Mouse (Mus musculus): Measurements from ENCODE around the gene Gtpbp1. TPM values are rescaled to one million over a fixed set of nuclear protein-coding genes. Genes with fewer than 3 reads are reported as not detected.

Gene Gtpbp1
- 11.6 TPM for polyA plus RNA-seq (2015; fragmentation: Illumina TruSeq; extraction: RNeasy Lipid Tissue Mini Kit (QIAGEN cat#74804); ENCODE audit: insufficient read depth, low read depth, low replicate concordance)

GRCm38 (mm10) chr15:79690426-79691022 lies at the start of gene Gtpbp1:
Gtpbp1 (plus strand) TSS chr15:79690845.

DNA sequence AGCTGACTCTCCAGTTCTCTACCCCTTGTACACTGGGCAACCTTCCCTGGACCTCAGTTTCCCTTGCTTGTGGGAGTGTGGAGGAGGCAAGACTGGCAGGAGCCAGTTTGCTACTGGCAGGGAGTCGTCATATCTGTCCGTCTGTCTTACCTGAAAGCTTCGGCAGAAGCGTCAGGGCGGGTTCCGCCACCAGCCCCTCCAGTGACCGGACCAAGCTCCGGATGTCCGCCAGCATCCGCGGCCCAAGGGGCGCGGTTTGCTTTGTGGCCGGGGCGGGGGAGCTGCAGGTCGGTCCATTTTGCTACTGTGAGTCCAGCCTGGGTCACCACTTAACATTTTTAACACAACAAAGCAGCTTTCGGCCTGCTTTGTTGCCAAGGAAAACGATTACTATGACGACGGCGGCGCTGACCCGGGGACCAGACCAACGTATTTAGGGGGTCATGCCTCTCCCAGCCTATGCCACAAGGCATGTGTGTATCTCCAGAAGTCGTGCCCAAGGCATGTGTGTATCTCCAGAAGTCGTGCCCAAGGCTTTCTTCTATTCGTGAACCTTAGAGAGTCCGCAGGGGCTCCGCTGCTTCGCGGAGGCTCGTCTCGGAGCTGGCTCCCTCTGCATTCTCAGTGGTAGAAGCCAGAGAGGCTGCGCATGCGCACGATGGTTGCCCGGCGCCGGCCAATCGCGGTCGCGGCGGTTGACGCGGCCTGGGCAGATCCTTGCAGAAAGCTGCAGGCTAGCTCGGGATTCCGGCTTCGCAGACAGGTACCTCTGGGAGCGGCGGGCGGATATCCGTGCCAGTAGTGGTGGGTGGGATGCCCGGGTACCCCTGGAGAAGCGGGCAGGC lies 31.9 kb upstream of the Gtpbp1 start, which contains the start of the genes Fam227a and Cby1:
Fam227a (minus strand) TSS at position 426 of the 845 bp plus-strand sequence.
Cby1 (plus strand) TSS at position 669 of the 845 bp plus-strand sequence.

DNA sequence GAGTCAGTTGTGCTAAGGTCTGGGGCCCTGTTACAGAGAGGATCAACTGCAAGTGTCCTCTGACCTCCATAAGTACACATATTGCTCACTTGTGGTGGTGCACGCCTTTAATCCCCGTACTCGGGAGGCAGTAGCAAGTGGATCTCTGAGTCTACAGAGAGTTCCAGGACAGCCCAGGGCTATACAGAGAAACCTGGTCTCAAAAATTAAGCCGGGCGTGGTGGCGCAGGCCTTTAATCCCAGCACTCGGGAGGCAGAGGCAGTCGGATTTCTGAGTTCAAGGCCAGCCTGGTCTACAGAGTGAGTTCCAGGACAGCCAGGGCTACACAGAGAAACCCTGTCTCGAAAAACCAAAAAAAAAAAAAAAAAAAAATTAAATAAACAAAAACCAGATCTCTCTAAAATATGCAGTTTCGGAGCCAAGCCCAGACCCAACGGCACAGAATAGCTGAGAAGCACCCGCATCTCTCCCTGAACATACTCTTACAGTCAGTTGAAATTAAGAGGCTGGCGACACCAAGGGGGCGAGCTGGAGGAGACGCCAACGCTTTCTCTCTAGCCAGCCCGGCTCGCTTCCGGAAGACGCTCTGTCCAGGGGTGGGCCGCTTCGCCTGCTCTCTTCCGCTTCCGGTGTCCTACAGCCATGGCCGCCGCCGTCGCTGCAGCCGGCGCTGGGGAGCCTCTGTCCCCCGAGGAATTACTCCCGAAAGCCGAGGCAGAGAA lies 20.2 kb upstream of the Gtpbp1 start, which contains the start of gene Tomm22:
Tomm22 (plus strand) TSS at position 613 of the 723 bp plus-strand sequence.

DNA sequence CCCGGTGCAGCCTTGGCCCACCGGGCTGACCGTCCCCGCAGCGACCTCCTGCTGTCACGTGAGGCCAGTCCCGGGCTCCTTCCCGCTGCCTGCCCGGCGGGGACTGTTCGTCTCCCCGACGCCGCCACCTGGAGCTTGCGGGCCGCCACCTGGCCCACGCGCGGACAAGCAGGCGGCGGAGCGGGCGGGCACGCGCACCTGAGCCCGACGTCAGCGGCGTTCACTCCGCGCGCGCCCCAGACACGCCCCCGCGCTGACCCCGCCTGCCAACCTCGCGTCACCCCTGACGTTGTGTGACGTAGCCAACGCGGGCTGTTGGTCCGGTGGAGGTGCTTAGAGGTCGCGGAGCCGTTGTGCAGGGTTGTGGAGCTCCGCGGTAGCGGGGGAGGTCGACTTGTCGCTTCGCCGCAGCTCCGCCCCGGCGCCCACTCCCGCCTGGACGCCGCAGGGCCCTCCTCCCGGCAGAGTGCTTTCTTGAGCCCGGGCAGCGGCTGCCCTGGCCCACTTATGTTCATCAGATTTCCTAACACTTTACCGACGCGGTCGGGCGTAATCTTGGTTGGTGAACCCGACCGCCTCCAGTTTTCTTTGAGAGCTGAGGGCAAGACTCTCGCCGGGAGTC lies 2.9 kb upstream of the Gtpbp1 start, which contains the start of gene Josd1:
Josd1 (minus strand) TSS at position 274 of the 622 bp plus-strand sequence.

DNA sequence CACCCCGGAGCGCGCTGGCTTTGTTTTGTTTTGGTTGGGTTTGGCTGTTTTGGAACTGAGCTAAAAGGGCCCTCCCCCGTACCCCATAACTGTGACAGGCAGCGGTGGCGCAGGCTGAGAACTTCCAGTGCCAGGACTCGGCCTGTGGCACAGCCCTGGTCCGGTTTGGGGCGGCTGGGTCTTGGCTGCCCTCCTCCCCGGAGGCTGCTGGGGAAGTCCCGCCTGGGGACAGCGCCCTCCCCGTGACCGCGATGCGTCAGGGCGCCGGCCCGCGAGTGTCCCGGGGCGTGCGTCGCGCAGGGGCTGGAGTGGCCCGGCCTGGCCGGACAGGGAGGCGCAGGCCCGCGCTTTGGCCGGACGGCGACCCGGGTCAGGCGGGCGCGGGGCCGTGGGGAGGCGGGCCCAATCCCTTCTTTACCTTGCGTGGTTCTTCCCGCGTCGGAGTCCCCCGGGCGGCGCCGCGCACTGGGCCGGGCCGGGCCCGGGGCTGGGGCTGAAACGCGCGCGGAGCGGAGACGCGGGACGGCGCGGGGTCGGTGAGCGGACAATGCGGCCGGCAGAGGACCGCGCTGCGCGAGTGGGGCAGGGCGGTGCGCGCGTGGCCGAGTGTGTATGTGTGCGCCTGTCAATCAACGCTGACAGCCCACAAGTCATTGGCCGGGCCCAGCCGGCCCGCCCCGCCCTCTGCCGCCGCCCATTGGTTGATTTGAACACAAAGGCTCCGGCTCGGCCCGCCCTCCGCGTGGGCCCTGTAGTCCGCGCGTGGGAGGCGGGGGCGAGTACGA lies 51.5 kb downstream of the Gtpbp1 start, which contains the start of gene Sun2:
Sun2 (minus strand) TSS at position 616 of the 785 bp plus-strand sequence.

Other genes starting within 250 kb of the Gtpbp1 start
- gene Csnk1e, start 235.3 kb upstream of the Gtpbp1 start, polyA plus RNA-seq (2015; fragmentation: Illumina TruSeq; extraction: RNeasy Lipid Tissue Mini Kit (QIAGEN cat#74804); ENCODE audit: insufficient read depth, low read depth, low replicate concordance): 10.2 TPM
- not detected for gene Kcnj4, start 185.6 kb upstream of the Gtpbp1 start, polyA plus RNA-seq (2015; fragmentation: Illumina TruSeq; extraction: RNeasy Lipid Tissue Mini Kit (QIAGEN cat#74804); ENCODE audit: insufficient read depth, low read depth, low replicate concordance)
- gene Kdelr3, start 174.4 kb upstream of the Gtpbp1 start, polyA plus RNA-seq (2015; fragmentation: Illumina TruSeq; extraction: RNeasy Lipid Tissue Mini Kit (QIAGEN cat#74804); ENCODE audit: insufficient read depth, low read depth, low replicate concordance): 21.8 TPM
- gene Ddx17, start 144.1 kb upstream of the Gtpbp1 start, polyA plus RNA-seq (2015; fragmentation: Illumina TruSeq; extraction: RNeasy Lipid Tissue Mini Kit (QIAGEN cat#74804); ENCODE audit: insufficient read depth, low read depth, low replicate concordance): 77.1 TPM
- not detected for gene Dmc1, start 85.7 kb upstream of the Gtpbp1 start, polyA plus RNA-seq (2015; fragmentation: Illumina TruSeq; extraction: RNeasy Lipid Tissue Mini Kit (QIAGEN cat#74804); ENCODE audit: insufficient read depth, low read depth, low replicate concordance)
- gene Fam227a, start 31.9 kb upstream of the Gtpbp1 start, polyA plus RNA-seq (2015; fragmentation: Illumina TruSeq; extraction: RNeasy Lipid Tissue Mini Kit (QIAGEN cat#74804); ENCODE audit: insufficient read depth, low read depth, low replicate concordance): 1.5 TPM
- gene Cby1, start 31.6 kb upstream of the Gtpbp1 start, polyA plus RNA-seq (2015; fragmentation: Illumina TruSeq; extraction: RNeasy Lipid Tissue Mini Kit (QIAGEN cat#74804); ENCODE audit: insufficient read depth, low read depth, low replicate concordance): 3.5 TPM
- 16.1 TPM for gene Tomm22, start 20.0 kb upstream of the Gtpbp1 start, polyA plus RNA-seq (2015; fragmentation: Illumina TruSeq; extraction: RNeasy Lipid Tissue Mini Kit (QIAGEN cat#74804); ENCODE audit: insufficient read depth, low read depth, low replicate concordance)
- gene Josd1, start 2.9 kb upstream of the Gtpbp1 start, polyA plus RNA-seq (2015; fragmentation: Illumina TruSeq; extraction: RNeasy Lipid Tissue Mini Kit (QIAGEN cat#74804); ENCODE audit: insufficient read depth, low read depth, low replicate concordance): 8.6 TPM
- gene Sun2, start 51.7 kb downstream of the Gtpbp1 start, polyA plus RNA-seq (2015; fragmentation: Illumina TruSeq; extraction: RNeasy Lipid Tissue Mini Kit (QIAGEN cat#74804); ENCODE audit: insufficient read depth, low read depth, low replicate concordance): 7.8 TPM
- gene Dnal4, start 87.0 kb downstream of the Gtpbp1 start, polyA plus RNA-seq (2015; fragmentation: Illumina TruSeq; extraction: RNeasy Lipid Tissue Mini Kit (QIAGEN cat#74804); ENCODE audit: insufficient read depth, low read depth, low replicate concordance): 5.7 TPM
- 2.9 TPM for gene Nptxr, start 113.9 kb downstream of the Gtpbp1 start, polyA plus RNA-seq (2015; fragmentation: Illumina TruSeq; extraction: RNeasy Lipid Tissue Mini Kit (QIAGEN cat#74804); ENCODE audit: insufficient read depth, low read depth, low replicate concordance)
- gene Npcd, start 143.4 kb downstream of the Gtpbp1 start, polyA plus RNA-seq (2015; fragmentation: Illumina TruSeq; extraction: RNeasy Lipid Tissue Mini Kit (QIAGEN cat#74804); ENCODE audit: insufficient read depth, low read depth, low replicate concordance): not detected
- gene Cbx6, start 143.8 kb downstream of the Gtpbp1 start, polyA plus RNA-seq (2015; fragmentation: Illumina TruSeq; extraction: RNeasy Lipid Tissue Mini Kit (QIAGEN cat#74804); ENCODE audit: insufficient read depth, low read depth, low replicate concordance): 11.9 TPM
- 8.8 TPM for gene Apobec3, start 200.8 kb downstream of the Gtpbp1 start, polyA plus RNA-seq (2015; fragmentation: Illumina TruSeq; extraction: RNeasy Lipid Tissue Mini Kit (QIAGEN cat#74804); ENCODE audit: insufficient read depth, low read depth, low replicate concordance)

Data from pancreas, adult 10 weeks (tissue).